Mouse (Mus musculus) frontal cortex, postnatal 25 days (tissue): ENCODE results near the gene Mindy4.

Experiments
- DNase-seq, 2 experiments: peaks; one replicate each; pipeline ENCODE4 v3.0.0; 2022; ENCODE audit warnings: low spot score in 2 of 2

The Mindy4 gene

DNA sequence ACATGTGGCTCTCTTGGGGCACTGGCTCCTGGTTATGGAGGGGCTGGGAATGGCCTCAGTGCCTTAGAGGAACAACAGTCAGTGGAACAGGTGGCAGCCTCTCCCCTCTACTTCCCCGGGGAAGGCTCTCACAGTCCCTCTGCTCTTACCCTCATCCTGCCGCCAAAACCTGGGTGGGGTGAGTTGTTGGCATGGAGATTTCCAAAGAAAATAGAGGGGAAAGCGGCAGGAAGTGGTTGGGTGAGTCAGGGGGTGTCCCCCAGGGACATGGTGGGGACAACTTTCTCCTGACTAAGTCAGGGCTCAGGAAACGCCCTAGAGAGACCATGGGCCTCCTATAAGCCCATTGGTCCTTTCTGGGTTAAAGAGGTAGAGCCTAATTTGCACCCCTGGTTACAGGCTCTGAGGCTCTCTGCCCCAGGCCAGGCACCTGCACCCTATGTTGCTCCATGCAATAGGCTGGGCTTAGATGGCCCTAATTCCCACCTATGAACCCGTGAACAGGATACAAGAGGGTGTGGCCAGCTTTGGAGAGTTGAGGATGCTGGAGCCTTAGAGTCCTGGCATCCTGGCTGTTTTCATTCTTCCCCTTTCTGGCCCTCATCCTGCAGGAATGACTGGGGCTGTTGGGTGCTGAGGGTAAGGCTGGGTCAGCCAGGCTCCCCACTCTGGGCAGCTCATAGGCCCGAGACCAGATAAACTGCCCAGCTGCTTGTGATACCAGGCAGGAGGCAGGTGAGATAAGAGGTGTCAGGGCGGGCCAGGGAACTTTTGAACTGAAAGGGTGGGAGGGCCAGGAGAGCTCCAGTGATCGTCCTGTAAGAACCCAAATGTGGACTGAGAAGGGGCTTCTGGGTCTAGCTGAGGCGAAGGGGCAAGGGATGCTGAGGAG lies 136.0 kb downstream of the Mindy4 start:
- no peak for DNase-seq

- DNase-seq: no peak
Measured at GRCm38 (mm10) chr6:55341688-55342087, 138.5 kb downstream of the Mindy4 start.

GRCm38 (mm10) chr6:55342328-55342727 lies 139.1 kb downstream of the Mindy4 start:
- DNase-seq: no peak

DNA sequence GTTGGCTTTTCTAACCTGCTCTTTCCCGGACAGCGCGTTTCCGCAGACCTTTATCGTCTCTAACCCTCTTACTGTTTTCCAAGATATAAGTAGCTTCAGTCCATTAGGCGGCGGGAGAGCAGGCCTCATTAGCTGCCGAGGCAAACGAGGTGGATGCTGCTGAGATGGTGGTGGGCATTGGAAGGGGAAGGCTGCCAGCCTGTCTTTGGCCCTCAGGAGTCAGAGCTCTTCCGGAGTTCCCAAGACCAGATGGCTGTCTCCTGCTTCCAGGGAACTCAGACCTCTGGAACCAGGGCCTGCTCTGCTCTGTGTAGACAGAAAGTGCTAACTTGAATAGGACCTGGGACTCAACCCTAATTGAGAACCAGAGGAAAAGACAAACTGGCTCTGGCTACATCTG lies 140.3 kb downstream of the Mindy4 start:
- no peak for DNase-seq

GRCm38 (mm10) chr6:55344291-55345016 lies 141.3 kb downstream of the Mindy4 start:
- no peak for DNase-seq

DNA sequence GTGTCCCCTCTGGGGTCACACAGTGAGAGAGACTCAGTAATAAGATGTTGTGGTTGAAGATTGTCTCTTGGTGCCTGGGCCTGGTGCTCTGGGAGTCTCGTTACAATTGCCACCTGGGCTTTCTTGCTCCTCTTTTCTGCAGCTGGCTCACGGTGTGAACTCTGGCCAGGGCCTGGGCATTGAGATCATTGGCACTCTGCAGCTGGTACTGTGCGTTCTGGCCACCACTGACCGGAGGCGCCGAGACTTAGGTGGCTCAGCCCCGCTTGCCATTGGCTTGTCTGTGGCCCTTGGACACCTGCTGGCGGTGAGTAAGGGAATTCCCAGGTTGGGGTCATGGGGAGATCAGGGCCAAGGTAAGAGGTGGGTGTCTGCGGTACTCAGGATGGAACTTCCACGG lies 142.1 kb downstream of the Mindy4 start:
- no peak for DNase-seq

GRCm38 (mm10) chr6:55346491-55346890 lies 143.3 kb downstream of the Mindy4 start:
- no peak for DNase-seq

DNA sequence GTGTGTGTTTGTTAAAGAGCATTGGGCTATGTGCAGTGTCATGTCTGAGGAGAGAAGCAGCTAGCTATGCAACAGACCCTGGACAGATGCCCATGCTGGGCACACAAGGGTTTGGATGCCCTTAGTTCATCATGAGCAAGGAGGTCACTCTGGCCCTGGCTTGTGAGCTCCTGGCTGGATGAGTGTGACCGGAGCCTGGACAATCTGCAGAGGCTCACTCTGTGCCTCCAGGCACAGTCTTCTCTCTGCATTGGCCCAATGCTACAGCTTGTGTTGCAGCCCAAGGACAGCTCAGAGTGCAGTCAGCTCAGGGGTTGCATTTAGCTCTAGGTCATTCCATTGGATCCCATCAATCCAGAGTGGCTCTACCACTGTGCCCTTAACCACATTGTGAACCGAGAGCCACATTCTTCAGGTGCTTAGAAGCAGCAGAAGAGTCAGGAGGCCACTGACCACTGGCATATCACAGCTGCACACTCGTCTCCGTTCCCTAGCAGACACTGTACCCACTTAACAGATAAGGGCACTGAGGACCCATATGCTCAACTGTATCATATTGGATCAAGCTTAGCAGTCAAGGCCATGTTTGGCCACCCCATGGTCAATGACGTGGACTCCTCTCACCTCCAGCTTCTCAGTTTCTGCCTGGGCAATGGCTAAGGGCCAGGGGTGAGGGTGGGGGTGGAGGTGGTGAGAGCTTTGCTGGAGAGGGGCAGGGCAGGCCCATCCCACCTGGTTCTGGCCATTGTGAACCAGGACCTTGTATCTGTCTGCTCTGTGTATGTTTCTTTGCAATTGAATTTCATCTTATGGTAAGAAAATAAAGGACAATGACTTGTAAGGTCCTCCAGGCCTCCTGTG lies 144.8 kb downstream of the Mindy4 start:
- no peak for DNase-seq

GRCm38 (mm10) chr6:55349231-55349630 lies 146.0 kb downstream of the Mindy4 start:
- DNase-seq: no peak

- no peak for DNase-seq
Measured at GRCm38 (mm10) chr6:55350383-55350952, 147.3 kb downstream of the Mindy4 start.

- DNase-seq: no peak
Measured at GRCm38 (mm10) chr6:55351712-55352111, 148.5 kb downstream of the Mindy4 start.

- no peak for DNase-seq
Measured at GRCm38 (mm10) chr6:55353711-55354445, 150.7 kb downstream of the Mindy4 start.

- no peak for DNase-seq
Measured at GRCm38 (mm10) chr6:55354456-55355117, 151.4 kb downstream of the Mindy4 start.

- no peak for DNase-seq
Measured at GRCm38 (mm10) chr6:55355575-55355974, 152.4 kb downstream of the Mindy4 start.

- no peak for DNase-seq
Measured at GRCm38 (mm10) chr6:55356017-55356703, 153.0 kb downstream of the Mindy4 start.

DNA sequence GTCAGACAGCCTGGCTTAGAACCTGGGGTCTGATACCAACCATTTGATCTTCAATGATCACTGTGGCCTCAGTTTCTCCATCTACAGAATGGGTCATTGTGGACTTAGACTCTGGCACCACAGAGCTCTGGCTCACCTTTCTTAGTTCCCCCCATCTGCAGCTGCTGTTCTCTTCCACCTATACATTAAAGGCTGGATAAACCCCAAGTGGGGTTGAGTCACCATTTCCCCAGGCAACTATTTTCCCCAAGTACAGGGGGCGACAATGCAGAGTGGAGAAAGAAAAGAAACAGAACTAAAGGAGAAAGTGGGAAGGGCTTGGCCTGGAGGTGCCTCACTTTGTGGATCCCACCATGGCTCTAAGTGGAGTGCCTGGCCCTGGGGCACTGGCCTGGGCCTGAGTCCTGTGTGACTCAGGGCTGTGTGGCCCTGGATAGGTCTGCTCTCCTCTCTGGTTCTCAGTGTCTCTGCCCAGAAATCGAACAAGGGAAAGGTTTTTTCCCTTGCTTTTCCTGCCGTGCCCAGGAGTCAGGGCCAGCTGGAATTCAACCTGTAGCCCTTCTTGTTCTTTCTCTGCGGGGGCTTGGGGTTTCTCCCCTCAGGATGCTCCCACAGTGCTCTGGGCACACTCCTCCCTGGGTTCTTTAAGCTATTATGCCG lies 153.9 kb downstream of the Mindy4 start:
- DNase-seq: no peak

GRCm38 (mm10) chr6:55357636-55358031 lies 154.5 kb downstream of the Mindy4 start:
- DNase-seq: no peak

DNA sequence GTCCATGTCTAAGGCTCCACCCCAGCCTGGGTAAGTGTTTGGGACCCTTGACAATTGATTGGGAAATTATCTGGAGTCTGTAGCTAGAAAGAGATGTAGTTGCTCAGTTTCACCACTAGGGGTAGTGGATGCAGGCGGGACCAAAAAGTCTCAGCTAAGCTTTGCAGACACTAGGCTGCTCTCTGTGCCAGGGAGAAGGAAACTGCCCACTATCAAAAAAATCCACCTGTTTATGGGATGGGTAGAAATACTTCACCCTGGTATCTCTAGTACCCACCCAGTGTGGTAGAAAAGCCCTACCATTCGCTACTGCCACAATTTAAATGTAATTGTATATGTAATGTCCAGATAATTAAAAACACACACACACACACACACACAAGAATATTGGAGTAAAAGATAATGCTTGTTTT lies 155.6 kb downstream of the Mindy4 start:
- no peak for DNase-seq

- no peak for DNase-seq
Measured at GRCm38 (mm10) chr6:55362663-55363062, 159.5 kb downstream of the Mindy4 start.
